Mouse (Mus musculus) ES-E14 (cell line): ENCODE results near the gene Tiam1.

Experiments
- CHD2 ChIP-seq: IDR thresholded peaks from 2 replicates; pipeline ENCODE4 v1.6.1; 2014; ENCODE audit warnings: mild to moderate bottlenecking, low read depth, low read length, inconsistent platforms
- HCFC1 ChIP-seq: IDR thresholded peaks from 2 replicates; pipeline ENCODE4 v1.6.1; 2012; ENCODE audit warnings: low read length, inconsistent platforms, borderline replicate concordance; ENCODE audit not compliant: insufficient read depth
- MAFK ChIP-seq: IDR thresholded peaks from 2 replicates; pipeline ENCODE4 v1.6.1; 2014; ENCODE audit warnings: mild to moderate bottlenecking, low read depth, low read length, inconsistent platforms; ENCODE audit not compliant: insufficient read depth
- ZC3H11A ChIP-seq: IDR thresholded peaks from 2 replicates; pipeline ENCODE4 v1.6.1; 2012; ENCODE audit warnings: low read depth, mild to moderate bottlenecking, inconsistent platforms, low read length, borderline replicate concordance

GRCm38 (mm10) chr16:89808168-89808567, 335.4 kb downstream of the Tiam1 start:
- TF ChIP-seq CHD2 (no peak), ZC3H11A (no peak), MAFK (no peak), HCFC1 (no peak)
